Mouse (Mus musculus): ENCODE data around the gene Axl. TPM values are rescaled to one million over a fixed set of nuclear protein-coding genes. Genes with fewer than 3 reads are reported as not detected.
A peak's percentile ranks its signal among the peaks of the same experiment; 100 is the strongest.

Axl gene
- polyA plus RNA-seq, 1 experiment from 2014 or later: 48.8 TPM

DNA sequence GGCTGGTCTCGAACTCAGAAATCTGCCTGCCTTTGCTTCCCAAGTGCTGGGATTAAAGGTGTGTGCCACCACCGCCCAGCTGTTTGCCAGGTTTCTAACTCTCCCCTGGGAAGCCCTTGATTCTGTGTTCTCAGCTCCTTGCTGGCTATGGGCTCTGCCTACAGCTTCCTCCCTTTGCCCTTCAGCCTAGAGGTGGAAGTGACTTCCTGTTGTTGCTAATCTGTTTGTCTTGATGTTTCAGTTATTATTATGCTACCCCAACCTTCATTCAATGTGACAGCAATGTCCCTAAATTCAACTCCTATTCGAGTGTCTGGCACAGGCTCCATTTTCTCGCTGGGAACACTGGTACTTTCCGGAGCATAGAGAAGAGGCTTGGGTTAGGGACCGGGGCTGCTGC, 22.4 kb downstream of the Axl start:
- Histone ChIP-seq H3K27me3 (replicated peaks; ENCODE audit: control insufficient read depth, insufficient read depth, low read length) (no peaks in the 10 kb centered on the region), H3K27ac (ENCODE audit: low read length) (no peak overlapping the region), H3K9ac (ENCODE audit: low read depth, low read length) (no peak overlapping the region), H3K4me2 (ENCODE audit: low read depth, low read length) (no peak overlapping the region), H3K36me3 (ENCODE audit: control insufficient read depth, insufficient read depth, low read length) (peaks cover 11% of the 10 kb centered on the region), H3K4me3 (ENCODE audit: low read length) (no peak overlapping the region), H3K4me1 (ENCODE audit: control insufficient read depth, insufficient read depth, low read length) (no peaks in the 10 kb centered on the region), H3K9me3 (ENCODE audit: control insufficient read depth, low read length) (no peaks in the 10 kb centered on the region)
- ATAC-seq: no peak
- 83% methylated on average over 6 of the region's 6 CpGs for WGBS

DNA sequence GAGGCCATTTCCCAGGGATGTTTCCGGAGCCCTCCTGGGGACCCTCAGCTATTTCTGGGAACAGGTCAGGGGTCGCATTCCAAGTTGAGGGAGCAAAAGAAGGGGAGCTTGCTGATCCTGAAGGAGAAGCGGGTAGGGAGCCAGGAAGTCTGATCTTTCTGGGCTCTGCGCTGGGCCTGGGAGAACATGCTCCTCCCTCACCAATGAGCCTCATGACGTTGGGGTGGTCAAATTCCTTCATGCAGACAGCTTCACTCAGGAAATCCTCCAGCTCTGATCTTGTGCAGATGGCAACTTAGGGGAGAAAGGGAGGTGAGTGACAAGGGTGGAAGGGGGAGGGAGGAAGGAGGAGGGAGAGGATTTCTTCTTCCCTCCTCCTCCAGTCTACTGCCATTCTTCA, 24.3 kb downstream of the Axl start:
- H3K36me3 ChIP-seq (ENCODE audit: control insufficient read depth, insufficient read depth, low read length): peaks cover 8% of the 10 kb centered on the region
- WGBS: 45% methylated on average over 5 of the region's 5 CpGs
- H3K9me3 ChIP-seq (ENCODE audit: control insufficient read depth, low read length): no peaks in the 10 kb centered on the region
- no peak overlapping the region for H3K9ac ChIP-seq (ENCODE audit: low read depth, low read length)
- H3K27ac ChIP-seq (ENCODE audit: low read length): peak overlapping the region; percentile 42
- H3K4me3 ChIP-seq (ENCODE audit: low read length): no peak overlapping the region
- no peak overlapping the region for H3K4me2 ChIP-seq (ENCODE audit: low read depth, low read length)
- no peaks in the 10 kb centered on the region for H3K4me1 ChIP-seq (ENCODE audit: control insufficient read depth, insufficient read depth, low read length)
- H3K27me3 ChIP-seq (replicated peaks; ENCODE audit: control insufficient read depth, insufficient read depth, low read length): no peaks in the 10 kb centered on the region
- 0 out of 2 replicates have a peak, but pooled peaks have one; percentile 22 for ATAC-seq

DNA sequence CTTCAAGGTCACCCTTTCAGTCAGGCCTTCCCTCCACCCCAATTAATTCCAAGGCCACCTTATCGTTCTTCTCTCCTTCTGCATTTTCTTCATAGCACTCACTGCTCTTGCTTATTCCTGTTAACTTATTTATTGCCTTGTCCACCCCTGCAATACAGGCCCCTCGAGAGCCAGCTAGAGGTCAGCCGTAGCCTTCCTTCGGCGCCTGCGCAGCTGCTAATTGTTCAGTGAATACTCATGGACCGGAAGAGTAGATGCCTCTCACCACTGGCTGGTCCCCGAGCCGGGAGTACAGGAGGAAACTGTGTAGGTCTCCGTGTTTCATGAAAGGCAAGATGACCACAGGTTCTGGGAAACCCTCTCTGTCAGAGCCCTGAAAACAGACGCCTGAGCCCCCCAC, 24.8 kb downstream of the Axl start:
- Histone ChIP-seq H3K27ac (ENCODE audit: low read length) (peak overlapping the region; percentile 42), H3K36me3 (ENCODE audit: control insufficient read depth, insufficient read depth, low read length) (peaks cover 8% of the 10 kb centered on the region), H3K4me2 (ENCODE audit: low read depth, low read length) (no peak overlapping the region), H3K4me3 (ENCODE audit: low read length) (no peak overlapping the region), H3K9me3 (ENCODE audit: control insufficient read depth, low read length) (no peaks in the 10 kb centered on the region), H3K4me1 (ENCODE audit: control insufficient read depth, insufficient read depth, low read length) (no peaks in the 10 kb centered on the region), H3K9ac (ENCODE audit: low read depth, low read length) (no peak overlapping the region), H3K27me3 (replicated peaks; ENCODE audit: control insufficient read depth, insufficient read depth, low read length) (no peaks in the 10 kb centered on the region)
- 65% methylated on average over 11 of the region's 11 CpGs for WGBS
- ATAC-seq: no peak

DNA sequence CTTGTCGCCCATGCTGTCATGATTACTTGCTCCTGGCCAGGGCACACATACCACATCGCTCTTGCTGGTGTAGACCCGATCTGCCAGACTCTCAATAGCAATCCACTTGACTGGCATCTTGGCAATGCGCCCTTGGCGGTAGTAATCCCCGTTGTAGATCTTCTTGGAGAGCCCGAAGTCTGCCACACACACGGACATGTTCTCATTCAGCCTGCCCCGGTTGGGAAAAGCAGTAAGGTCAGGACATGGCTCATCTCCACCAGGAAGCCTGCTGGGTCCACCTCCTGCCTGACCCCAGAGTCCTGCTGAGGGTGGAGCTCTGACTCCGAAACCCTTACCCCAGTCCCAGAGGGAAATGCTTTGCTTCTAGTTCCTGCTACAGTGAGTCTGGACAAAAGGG, 27.2 kb downstream of the Axl start:
- Histone ChIP-seq H3K4me2 (ENCODE audit: low read depth, low read length) (no peak overlapping the region), H3K9me3 (ENCODE audit: control insufficient read depth, low read length) (no peaks in the 10 kb centered on the region), H3K9ac (ENCODE audit: low read depth, low read length) (no peak overlapping the region), H3K27me3 (replicated peaks; ENCODE audit: control insufficient read depth, insufficient read depth, low read length) (no peaks in the 10 kb centered on the region), H3K4me1 (ENCODE audit: control insufficient read depth, insufficient read depth, low read length) (no peaks in the 10 kb centered on the region), H3K36me3 (ENCODE audit: control insufficient read depth, insufficient read depth, low read length) (peaks cover 2% of the 10 kb centered on the region; the same call in 1 of the 2 replicates), H3K27ac (ENCODE audit: low read length) (no peak overlapping the region), H3K4me3 (ENCODE audit: low read length) (no peak overlapping the region)
- no peak for ATAC-seq
- WGBS: 76% methylated on average over 10 of the region's 10 CpGs

DNA sequence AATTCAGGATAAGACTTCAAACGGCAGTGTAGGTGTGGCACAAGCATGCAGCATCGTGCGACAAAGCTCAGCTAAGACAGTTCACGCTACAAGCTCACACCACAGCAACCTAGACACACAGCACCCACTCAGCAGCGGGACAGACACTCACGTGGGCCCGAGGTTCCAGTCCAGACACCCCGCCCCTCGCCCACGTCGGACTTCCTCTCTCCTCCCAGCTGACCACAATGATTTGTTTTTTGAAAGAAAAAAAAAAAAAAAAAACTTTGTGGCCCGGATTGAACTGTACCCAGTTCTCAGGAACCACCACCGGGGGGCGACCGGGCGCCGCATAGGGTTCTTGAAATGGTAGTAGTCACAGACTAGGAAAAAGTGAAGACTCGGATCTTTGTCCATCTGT, 32.5 kb downstream of the Axl start:
- Histone ChIP-seq H3K9ac (ENCODE audit: low read depth, low read length) (peak overlapping the region; percentile 67), H3K36me3 (ENCODE audit: control insufficient read depth, insufficient read depth, low read length) (peaks cover 2% of the 10 kb centered on the region; the same call in 1 of the 2 replicates), H3K4me2 (ENCODE audit: low read depth, low read length) (peak overlapping the region; percentile 93), H3K27me3 (replicated peaks; ENCODE audit: control insufficient read depth, insufficient read depth, low read length) (no peaks in the 10 kb centered on the region), H3K27ac (ENCODE audit: low read length) (peak overlapping the region; percentile 93), H3K4me3 (ENCODE audit: low read length) (peak overlapping the region; percentile 95), H3K4me1 (ENCODE audit: control insufficient read depth, insufficient read depth, low read length) (peaks cover 11% of the 10 kb centered on the region), H3K9me3 (ENCODE audit: control insufficient read depth, low read length) (no peaks in the 10 kb centered on the region)
- WGBS: under 1% methylated on average over 18 of the region's 18 CpGs
- ATAC-seq: peak; percentile 29

DNA sequence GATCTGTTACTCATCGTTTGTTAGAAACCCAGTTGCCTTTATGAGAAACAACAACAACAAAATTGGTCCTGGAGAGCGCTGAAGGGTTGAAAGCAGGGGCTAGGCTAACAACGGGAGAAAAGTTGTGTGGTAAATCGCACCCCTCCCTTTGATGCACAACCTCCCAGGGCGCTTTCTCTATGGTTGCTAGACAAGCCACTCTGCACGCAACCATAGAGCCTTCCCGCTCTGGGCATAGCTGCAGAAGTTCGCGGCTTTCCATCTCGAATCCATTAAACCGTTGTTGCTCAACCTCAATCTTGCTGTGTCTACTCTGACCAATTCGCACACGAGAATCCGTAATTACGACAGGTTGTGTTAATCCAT, 33.1 kb downstream of the Axl start:
- peaks cover 11% of the 10 kb centered on the region for H3K4me1 ChIP-seq (ENCODE audit: control insufficient read depth, insufficient read depth, low read length)
- WGBS: 0% methylated on average over 15 of the region's 15 CpGs
- peak; percentile 64 for ATAC-seq
- H3K36me3 ChIP-seq (ENCODE audit: control insufficient read depth, insufficient read depth, low read length): no peaks in the 10 kb centered on the region
- H3K27me3 ChIP-seq (replicated peaks; ENCODE audit: control insufficient read depth, insufficient read depth, low read length): no peaks in the 10 kb centered on the region
- H3K9me3 ChIP-seq (ENCODE audit: control insufficient read depth, low read length): no peaks in the 10 kb centered on the region
- peak overlapping the region; percentile 93 for H3K27ac ChIP-seq (ENCODE audit: low read length)
- peak overlapping the region; percentile 67 for H3K9ac ChIP-seq (ENCODE audit: low read depth, low read length)
- H3K4me2 ChIP-seq (ENCODE audit: low read depth, low read length): peak overlapping the region; percentile 93
- H3K4me3 ChIP-seq (ENCODE audit: low read length): peak overlapping the region; percentile 95

DNA sequence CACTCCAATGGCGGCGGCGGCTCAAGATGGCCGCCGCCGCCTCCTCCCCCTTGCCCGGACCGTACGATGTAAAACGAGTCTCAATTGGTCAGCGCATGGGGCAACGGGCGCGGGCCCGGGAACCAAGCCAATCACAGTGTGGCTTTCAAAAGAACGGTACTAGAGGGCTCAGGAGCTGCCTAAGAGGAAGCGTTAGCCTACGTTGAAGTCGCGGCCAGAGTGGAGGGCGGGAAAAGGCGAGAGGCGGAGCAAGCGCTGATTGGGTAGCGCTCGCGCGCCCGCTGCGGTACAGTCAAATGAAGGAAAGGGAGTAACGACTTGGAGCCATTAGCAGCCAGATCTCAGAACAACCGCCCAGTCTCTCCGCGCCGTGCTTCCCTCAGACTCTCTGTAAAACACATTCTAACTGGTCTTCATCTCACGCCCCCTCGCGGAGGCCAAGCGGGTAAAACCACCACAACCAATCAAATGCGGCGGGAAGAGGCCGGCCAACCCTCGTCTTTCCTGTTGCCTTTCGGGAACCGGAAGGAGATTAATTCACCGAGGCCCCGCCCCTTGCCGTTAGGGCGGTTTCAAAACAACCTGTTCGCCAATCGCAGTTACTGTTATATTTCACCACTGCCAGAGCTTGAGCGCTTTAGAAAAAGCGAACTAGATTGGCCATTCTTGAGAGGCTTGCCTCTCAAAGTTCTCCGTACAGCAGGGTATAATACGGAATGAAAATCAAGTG, 33.6 kb downstream of the Axl start, which contains the start of gene Hnrnpul1:
TSS of gene Hnrnpul1 (minus strand) at position 20 of the 730 bp plus-strand sequence.
- peak within 1 kb of the TSS; percentile 93 for H3K4me2 ChIP-seq (ENCODE audit: low read depth, low read length)
- no peaks in the 10 kb centered on the region for H3K36me3 ChIP-seq (ENCODE audit: control insufficient read depth, insufficient read depth, low read length)
- under 1% methylated on average over 55 of the region's 55 CpGs for WGBS
- H3K9me3 ChIP-seq (ENCODE audit: control insufficient read depth, low read length): no peaks in the 10 kb centered on the region
- H3K4me1 ChIP-seq (ENCODE audit: control insufficient read depth, insufficient read depth, low read length): peaks cover 11% of the 10 kb centered on the region
- no peaks in the 10 kb centered on the region for H3K27me3 ChIP-seq (replicated peaks; ENCODE audit: control insufficient read depth, insufficient read depth, low read length)
- H3K9ac ChIP-seq (ENCODE audit: low read depth, low read length): peak within 1 kb of the TSS; percentile 99
- H3K27ac ChIP-seq (ENCODE audit: low read length): peak within 1 kb of the TSS; percentile 98
- peak; percentile 94 for ATAC-seq
- H3K4me3 ChIP-seq (ENCODE audit: low read length): peak within 1 kb of the TSS; percentile 95

DNA sequence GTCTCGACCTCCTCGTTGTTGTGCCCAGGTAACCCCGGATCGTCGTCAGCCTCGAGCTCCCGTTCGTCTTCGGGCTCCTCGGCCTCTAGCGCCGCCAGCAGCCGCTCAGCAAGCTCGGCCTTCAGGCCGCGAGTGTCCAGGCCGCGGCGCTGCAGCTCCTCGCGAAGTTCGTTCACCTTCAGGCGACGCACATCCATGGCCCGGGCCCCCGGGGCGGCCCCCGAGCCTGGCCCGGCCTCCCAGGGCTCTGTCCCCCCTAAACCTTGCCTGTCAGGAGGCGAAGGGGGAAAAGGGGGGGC, 34.1 kb downstream of the Axl start:
- H3K36me3 ChIP-seq (ENCODE audit: control insufficient read depth, insufficient read depth, low read length): no peaks in the 10 kb centered on the region
- ATAC-seq: no peak; the same call in 1 of the 2 replicates
- no peaks in the 10 kb centered on the region for H3K27me3 ChIP-seq (replicated peaks; ENCODE audit: control insufficient read depth, insufficient read depth, low read length)
- under 1% methylated on average over 29 of the region's 30 CpGs for WGBS
- H3K27ac ChIP-seq (ENCODE audit: low read length): peak overlapping the region; percentile 98
- peaks cover 11% of the 10 kb centered on the region for H3K4me1 ChIP-seq (ENCODE audit: control insufficient read depth, insufficient read depth, low read length)
- peak overlapping the region; percentile 99 for H3K9ac ChIP-seq (ENCODE audit: low read depth, low read length)
- H3K4me3 ChIP-seq (ENCODE audit: low read length): peak overlapping the region; percentile 95
- H3K4me2 ChIP-seq (ENCODE audit: low read depth, low read length): peak overlapping the region; percentile 73; the same call in 1 of the 2 replicates
- no peaks in the 10 kb centered on the region for H3K9me3 ChIP-seq (ENCODE audit: control insufficient read depth, low read length)

DNA sequence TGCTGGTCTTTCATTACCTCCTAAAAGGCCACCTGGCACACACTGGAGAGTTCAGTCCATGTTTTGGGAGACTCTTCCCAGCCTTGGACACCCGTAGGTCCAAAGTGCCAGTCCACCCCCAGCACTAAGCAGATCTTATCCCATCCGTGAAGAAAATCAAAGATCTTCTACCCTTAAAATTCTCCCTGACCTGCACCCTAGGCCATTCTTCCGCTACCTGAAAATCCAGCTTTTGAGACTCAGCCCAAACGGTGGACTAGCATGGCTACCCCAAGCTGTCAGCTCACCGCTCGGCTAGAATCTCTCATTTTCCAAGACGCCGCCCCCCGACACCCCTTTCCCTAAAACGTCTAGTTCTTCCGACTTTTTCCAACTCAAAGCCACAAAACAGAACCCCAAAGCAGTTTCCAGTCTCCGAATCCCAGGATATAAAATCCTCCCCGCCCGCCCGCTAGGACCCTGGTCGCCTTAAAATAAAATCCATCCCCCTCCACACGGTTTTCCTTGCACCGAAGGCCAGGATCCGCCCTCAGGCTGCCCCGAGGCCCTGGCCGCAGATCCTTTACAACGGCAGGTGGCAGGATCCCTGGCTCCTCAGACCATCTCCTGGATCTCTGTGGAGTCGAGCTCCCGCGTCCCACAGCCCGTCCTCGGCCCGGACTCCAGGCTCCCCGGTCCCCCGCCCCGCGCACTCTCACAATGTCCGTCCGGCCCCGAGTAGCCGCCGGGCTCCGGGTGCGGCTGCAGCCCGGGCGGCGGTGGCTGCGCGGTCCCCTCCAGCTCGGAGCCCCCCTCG, 34.7 kb downstream of the Axl start:
- no peaks in the 10 kb centered on the region for H3K36me3 ChIP-seq (ENCODE audit: control insufficient read depth, insufficient read depth, low read length)
- peak overlapping the region; percentile 98 for H3K27ac ChIP-seq (ENCODE audit: low read length)
- no peaks in the 10 kb centered on the region for H3K27me3 ChIP-seq (replicated peaks; ENCODE audit: control insufficient read depth, insufficient read depth, low read length)
- ATAC-seq: peak; percentile 10
- peak overlapping the region; percentile 99 for H3K9ac ChIP-seq (ENCODE audit: low read depth, low read length)
- under 1% methylated on average over 45 of the region's 46 CpGs for WGBS
- H3K4me2 ChIP-seq (ENCODE audit: low read depth, low read length): peak overlapping the region; percentile 73
- H3K9me3 ChIP-seq (ENCODE audit: control insufficient read depth, low read length): no peaks in the 10 kb centered on the region
- H3K4me1 ChIP-seq (ENCODE audit: control insufficient read depth, insufficient read depth, low read length): peaks cover 11% of the 10 kb centered on the region
- peak overlapping the region; percentile 95 for H3K4me3 ChIP-seq (ENCODE audit: low read length)
